Mouse (Mus musculus): ENCODE data around the gene Rfx3. TPM values are rescaled to one million over a fixed set of nuclear protein-coding genes. Genes with fewer than 3 reads are reported as not detected.

Rfx3 gene
- total RNA-seq, 1 experiment = 3.2 TPM

DNA sequence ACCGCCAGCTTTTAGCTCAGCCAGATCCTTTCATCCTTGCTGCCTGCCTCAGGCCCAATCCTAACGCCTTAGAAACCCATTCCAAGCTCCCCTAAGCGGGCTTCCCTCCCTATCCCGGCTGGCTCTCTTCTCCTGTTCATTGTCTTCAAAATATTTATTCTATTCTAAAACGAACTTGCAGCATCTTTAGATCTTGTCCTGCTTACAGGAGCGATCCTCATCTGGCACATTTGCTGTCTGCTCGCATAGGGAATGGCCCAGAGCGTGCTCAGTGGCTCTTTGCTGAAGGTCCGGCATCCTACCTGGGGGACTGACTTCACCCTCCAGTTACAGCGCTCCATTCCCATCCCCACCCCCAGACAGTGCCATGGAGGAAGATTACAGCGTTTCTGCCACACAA lies 292.0 kb downstream of the Rfx3 start:
- Histone ChIP-seq H3K27ac (ENCODE audit: insufficient read depth, low read depth, low read length, poor library complexity, severe bottlenecking) (no peak overlapping the region), H3K4me1 (ENCODE audit: control insufficient read depth in 2 of 2, insufficient read depth in 2 of 2, low read length in 2 of 2, poor library complexity in 1 of 2) (no peaks in the 10 kb centered on the region), H3K9me3 (ENCODE audit: control insufficient read depth, insufficient read depth, low read depth, low read length) (no peaks in the 10 kb centered on the region), H3K9ac (ENCODE audit: insufficient read depth, low read depth, low read length, poor library complexity, severe bottlenecking) (no peak overlapping the region), H3K4me3 (ENCODE audit: insufficient read depth in 1 of 2, low read depth in 1 of 2, low read length in 2 of 2, poor library complexity in 1 of 2, severe bottlenecking in 1 of 2) (0 out of 4 replicates have a peak overlapping the region, but pooled peaks of 1 of the 2 experiments have one; percentile 5), H3K36me3 (ENCODE audit: control insufficient read depth, insufficient read depth, low read length, poor library complexity, severe bottlenecking) (no peaks in the 10 kb centered on the region)
- in situ Hi-C loops (cut with MboI; ENCODE audit: low sequenced_read_pairs in 2 of 2, unreplicated experiment in 2 of 2) = no loop called here
- no peak for DNase-seq (ENCODE audit: low read depth, low spot score)
- TF ChIP-seq MAFK (IDR thresholded peaks at IDR 0.05; ENCODE audit: insufficient read depth, low read depth, low read length) (no peak), CHD2 (IDR thresholded peaks at IDR 0.05; ENCODE audit: low read depth, low read length) (no peak), ZC3H11A (IDR thresholded peaks at IDR 0.05; ENCODE audit: borderline replicate concordance, low read depth, low read length) (no peak), ZNF384 (IDR thresholded peaks at IDR 0.05; ENCODE audit: low read depth, low read length) (no peak), HCFC1 (IDR thresholded peaks at IDR 0.05; ENCODE audit: borderline replicate concordance, insufficient read depth, low read length) (no peak)

DNA sequence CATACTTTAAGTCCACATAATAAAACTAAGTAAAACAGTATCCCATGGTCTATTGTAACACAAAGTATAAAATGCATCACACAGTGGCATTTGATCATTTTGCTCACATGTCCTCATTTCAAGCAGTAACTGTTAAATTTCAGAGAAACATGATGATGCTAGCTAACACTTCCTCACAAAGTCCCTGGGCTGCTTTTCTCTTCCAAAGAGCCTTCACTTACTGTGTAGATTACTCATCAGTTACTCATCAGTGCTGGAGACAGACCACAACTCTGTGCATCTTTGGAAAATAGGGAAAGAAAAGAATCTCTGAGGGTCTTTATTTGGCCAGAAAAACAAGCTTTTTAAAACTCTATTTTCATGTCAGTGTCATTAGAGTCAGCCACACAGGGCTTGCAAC lies 294.7 kb downstream of the Rfx3 start:
- H3K4me1 ChIP-seq (ENCODE audit: control insufficient read depth in 2 of 2, insufficient read depth in 2 of 2, low read length in 2 of 2, poor library complexity in 1 of 2) = no peaks in the 10 kb centered on the region
- H3K9me3 ChIP-seq (ENCODE audit: control insufficient read depth, insufficient read depth, low read depth, low read length) = no peaks in the 10 kb centered on the region
- no peak overlapping the region for H3K4me3 ChIP-seq (ENCODE audit: insufficient read depth in 1 of 2, low read depth in 1 of 2, low read length in 2 of 2, poor library complexity in 1 of 2, severe bottlenecking in 1 of 2)
- no peak overlapping the region for H3K9ac ChIP-seq (ENCODE audit: insufficient read depth, low read depth, low read length, poor library complexity, severe bottlenecking)
- H3K27ac ChIP-seq (ENCODE audit: insufficient read depth, low read depth, low read length, poor library complexity, severe bottlenecking) = no peak overlapping the region
- TF ChIP-seq HCFC1 (IDR thresholded peaks at IDR 0.05; ENCODE audit: borderline replicate concordance, insufficient read depth, low read length) = no peak
- TF ChIP-seq ZC3H11A (IDR thresholded peaks at IDR 0.05; ENCODE audit: borderline replicate concordance, low read depth, low read length) = no peak
- TF ChIP-seq CHD2 (IDR thresholded peaks at IDR 0.05; ENCODE audit: low read depth, low read length) = no peak
- TF ChIP-seq MAFK (IDR thresholded peaks at IDR 0.05; ENCODE audit: insufficient read depth, low read depth, low read length) = no peak
- no peak for TF ChIP-seq ZNF384 (IDR thresholded peaks at IDR 0.05; ENCODE audit: low read depth, low read length)
- no peak for DNase-seq (ENCODE audit: low read depth, low spot score)
- in situ Hi-C loops (cut with MboI; ENCODE audit: low sequenced_read_pairs in 2 of 2, unreplicated experiment in 2 of 2) = no loop called here
- H3K36me3 ChIP-seq (ENCODE audit: control insufficient read depth, insufficient read depth, low read length, poor library complexity, severe bottlenecking) = no peaks in the 10 kb centered on the region
